Mouse (Mus musculus): ENCODE measurements at regions not wholly inside any gene's neighbourhood (a gene's known extent, or its start where the extent isn't known, plus 50 kb on each side); places are given as distances from the start of the nearest gene placed in this dataset.

- intact Hi-C loops (cut with DNase I): no loop called here
Measured at GRCm38 (mm10) chr12:110332616-110333154, 53.8 kb downstream of the Dio3 start.

GRCm38 (mm10) chr12:110334609-110335008 is 55.7 kb downstream of the Dio3 start:
- intact Hi-C loops (cut with DNase I): no loop called here
- no peak for DNase-seq

More at GRCm38 (mm10) chr12:110332616-110333154, 53.8 kb downstream of the Dio3 start:
- DNase-seq: no peak

DNA sequence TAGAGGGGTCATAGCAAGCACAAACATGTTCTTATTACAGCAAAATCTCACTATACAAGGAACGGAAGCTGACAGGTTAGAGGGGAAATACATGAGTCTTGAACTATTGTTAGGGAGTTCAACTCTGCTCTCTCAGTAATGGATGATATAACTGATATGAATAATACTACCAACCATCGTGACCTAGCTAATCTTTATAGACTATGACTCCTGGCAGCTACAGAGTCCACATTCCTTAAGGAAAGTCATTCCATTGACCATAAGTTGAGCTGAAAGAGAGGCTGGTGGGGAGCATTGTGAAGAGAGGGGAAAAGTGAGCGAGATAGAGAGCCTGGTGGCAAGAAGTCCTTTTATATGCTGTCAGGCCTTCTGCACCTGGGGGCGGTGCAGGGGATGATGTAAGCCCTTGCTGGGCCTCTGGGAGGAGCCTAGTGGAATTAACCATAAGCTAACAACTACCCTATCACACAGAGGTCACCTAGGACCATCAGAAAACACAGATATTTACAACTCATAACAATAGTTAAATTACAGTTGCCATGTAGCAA is 65.5 kb downstream of the Dio3 start:
- intact Hi-C loops (cut with DNase I): no loop called here
- no peak for DNase-seq

DNA sequence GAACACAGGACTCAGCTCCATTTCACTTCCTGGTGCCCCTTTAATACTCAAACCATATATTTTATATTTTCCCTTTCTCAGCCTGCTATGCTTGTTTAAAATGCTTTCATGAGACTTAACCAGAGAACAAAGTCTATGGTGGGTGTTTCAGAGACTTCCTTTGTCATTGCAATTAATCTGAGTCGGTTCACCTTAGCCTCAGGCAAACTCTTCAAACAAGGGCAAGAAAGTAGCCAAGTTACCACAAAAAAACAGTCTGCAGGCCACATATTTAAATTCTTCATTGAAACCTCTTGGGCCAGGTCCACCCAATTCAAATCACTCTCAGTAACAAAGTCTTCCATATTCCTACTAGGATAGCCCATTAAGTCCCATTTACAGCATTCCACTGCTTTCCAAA is 70.8 kb downstream of the Dio3 start:
- intact Hi-C loops (cut with DNase I): no loop called here
- DNase-seq: no peak

- DNase-seq: no peak
- intact Hi-C loops (cut with DNase I): no loop called here
Measured at GRCm38 (mm10) chr12:110355851-110356250, 77.0 kb downstream of the Dio3 start.

DNA sequence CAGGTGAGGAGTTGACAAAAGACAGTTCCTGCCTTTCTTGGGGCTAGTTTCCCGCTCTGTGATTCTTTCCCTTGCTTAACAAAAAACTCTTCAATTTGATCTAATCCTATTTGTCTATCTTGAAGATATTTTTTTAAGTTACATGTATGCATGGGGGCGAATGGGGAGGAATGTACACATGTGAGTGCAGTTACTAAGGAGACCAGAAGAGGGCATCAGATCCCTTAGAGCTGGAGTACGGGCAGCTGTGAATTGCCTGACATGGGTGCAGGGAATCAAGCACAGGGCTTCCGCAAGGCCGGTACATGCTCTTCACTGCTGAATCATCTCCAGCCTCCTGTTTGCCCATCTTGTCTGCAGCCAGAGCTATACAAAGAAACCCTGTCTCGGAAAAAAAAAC is 79.8 kb upstream of the Ppp2r5c start:
- intact Hi-C loops (cut with DNase I): no loop called here
- DNase-seq: no peak

DNA sequence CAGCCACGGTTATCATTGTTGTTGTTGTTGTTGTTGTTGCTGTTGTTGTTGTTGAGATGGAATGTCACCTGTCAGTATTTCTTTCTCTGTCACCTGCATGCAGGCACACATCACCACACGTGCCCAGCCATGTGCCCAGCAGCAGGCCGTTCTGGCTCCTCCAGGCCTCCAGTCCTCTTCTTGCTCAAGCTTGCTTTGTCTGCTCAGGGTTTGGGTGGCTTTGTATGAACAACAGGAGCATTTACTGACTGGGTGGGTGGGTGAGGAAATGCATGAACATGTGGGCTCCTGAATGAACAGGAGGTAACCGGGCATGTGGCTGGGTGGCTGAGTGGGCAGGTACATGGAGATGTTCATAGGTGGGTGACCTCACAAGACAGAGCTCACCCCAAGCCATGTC is 79.1 kb upstream of the Ppp2r5c start:
- intact Hi-C loops (cut with DNase I): no loop called here
- no peak for DNase-seq

GRCm38 (mm10) chr12:110371886-110372690 is 74.8 kb upstream of the Ppp2r5c start:
- no peak for DNase-seq
- intact Hi-C loops (cut with DNase I): loop anchor here (10.0 kb wide), 1 partner anchor 747 kb away; no protein-coding TSS in a partner anchor

GRCm38 (mm10) chr12:110372986-110373385 is 73.9 kb upstream of the Ppp2r5c start:
- DNase-seq: no peak
- intact Hi-C loops (cut with DNase I): loop anchor here (10.0 kb wide), 1 partner anchor 748 kb away; no protein-coding TSS in a partner anchor

DNA sequence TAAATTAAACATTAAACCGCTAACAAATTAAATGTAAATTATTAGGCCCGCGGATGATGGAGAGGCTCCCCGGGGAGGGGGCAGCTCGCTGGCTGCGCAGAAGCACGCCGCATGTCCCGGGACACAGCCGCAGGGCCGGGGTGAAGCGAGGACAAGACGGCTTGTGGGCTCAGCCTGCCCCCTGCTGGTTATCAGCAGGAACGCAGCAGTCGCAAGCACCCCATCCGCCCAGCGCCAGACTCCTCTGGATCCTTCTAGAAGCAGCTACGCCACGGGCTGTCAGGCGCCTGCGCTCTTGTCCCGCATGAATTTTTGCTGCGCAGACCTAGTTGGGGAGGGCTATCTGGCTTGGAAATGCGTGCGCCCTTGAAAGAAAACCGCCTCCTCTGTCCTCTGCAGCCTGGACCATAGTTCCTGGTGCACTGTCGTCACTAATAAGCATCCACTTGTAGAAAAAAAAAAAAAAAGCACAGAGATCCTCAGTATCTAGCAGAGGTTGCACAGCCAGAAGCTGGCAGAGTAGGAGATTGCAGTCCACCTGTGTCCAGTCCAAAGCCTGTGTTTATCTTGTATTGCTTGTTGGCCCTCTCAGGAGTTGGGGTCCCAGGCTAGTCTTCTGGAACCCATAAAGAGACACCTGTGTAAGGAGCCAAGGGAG is 73.4 kb upstream of the Ppp2r5c start:
- peak; percentile 86 for DNase-seq
- intact Hi-C loops (cut with DNase I): loop anchor here (10.0 kb wide), 1 partner anchor 749 kb away; no protein-coding TSS in a partner anchor

- no peak for DNase-seq
- intact Hi-C loops (cut with DNase I): loop anchor here (5.0 to 10.0 kb wide), 2 partner anchors 623 to 750 kb away; no protein-coding TSS in a partner anchor
Measured at GRCm38 (mm10) chr12:110375139-110375538, 71.8 kb upstream of the Ppp2r5c start.

DNA sequence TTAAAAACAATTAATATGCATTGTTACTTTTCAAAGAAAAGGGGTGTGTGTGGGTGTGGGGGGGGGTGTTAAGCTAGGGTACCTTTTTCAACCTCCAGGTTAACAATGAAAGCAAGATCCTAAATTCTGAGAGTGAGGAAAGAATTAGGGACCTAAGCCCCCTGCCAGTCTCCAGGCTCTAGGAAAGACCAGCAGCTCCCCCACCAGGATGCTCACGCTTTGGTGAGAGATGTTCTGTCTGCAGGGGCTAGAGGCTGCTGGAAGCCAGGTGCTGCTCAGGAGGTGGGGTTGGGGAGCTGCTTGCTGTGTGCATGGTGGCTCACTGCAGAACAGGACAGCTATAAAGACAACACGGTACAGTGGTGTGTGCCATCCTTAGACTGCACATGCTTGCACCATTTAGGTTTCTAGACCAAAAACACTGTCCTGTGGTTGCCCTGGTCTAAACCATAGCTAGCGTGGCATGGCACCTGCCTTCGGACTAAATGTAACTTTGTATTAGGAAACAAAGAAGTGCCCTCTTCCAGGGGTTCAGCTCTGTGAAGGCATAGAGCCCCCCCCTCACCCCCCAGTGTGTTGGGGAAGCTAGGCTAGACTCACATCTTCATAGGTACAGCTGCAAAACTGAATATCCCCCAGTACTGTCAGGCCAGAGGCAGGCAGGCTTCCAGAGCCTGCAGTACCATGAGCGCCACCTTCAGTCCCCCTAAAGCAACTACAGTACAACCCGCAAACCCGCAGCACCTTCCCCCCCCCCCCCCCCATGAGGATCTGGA is 70.7 kb upstream of the Ppp2r5c start:
- no peak for DNase-seq
- intact Hi-C loops (cut with DNase I): loop anchor here (5.0 to 10.0 kb wide), 2 partner anchors 624 to 751 kb away; no protein-coding TSS in a partner anchor

DNA sequence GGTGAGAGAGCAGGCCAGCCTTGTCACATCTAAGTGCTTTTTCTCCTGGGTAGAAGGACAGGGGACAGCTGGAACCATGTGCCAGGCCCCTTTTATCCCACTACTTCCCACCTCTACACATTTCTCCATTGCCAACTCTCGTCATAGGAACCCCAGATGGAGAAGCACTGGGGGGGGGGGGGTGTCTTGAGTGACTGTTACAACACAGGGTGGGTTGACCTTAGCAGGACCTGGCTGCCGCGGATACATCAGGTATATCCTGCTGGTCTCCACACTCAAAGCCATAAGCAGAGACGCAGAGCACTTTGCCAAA is 70.1 kb upstream of the Ppp2r5c start:
- intact Hi-C loops (cut with DNase I): loop anchor here (5.0 to 10.0 kb wide), 2 partner anchors 624 to 752 kb away; no protein-coding TSS in a partner anchor
- DNase-seq: no peak

GRCm38 (mm10) chr12:110377306-110377705 is 69.6 kb upstream of the Ppp2r5c start:
- DNase-seq: no peak

DNA sequence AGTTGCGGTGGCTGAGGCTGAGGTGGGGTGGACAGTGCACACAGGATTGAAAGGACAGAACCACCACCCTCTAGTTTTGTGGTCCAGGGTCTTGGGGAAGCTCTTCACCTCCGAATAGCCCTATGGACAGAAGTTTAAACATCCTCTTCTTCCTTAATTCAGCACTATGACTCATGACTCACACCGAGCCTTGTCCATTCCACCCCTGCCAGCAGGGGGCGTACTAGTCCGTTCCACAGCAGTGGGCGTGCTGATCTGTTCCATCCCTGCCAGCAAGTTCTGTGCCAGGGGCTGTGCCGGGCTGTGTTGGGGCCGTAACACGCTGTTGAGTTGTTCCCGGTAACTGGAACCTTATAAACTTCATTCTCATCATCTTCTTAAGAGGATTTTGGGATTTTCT is 69.2 kb upstream of the Ppp2r5c start:
- DNase-seq: peak; percentile 36
- intact Hi-C loops (cut with DNase I): loop anchor here (5.0 to 10.0 kb wide), 2 partner anchors 625 to 753 kb away; no protein-coding TSS in a partner anchor

More at GRCm38 (mm10) chr12:110377306-110377705, 69.6 kb upstream of the Ppp2r5c start:
- intact Hi-C loops (cut with DNase I): loop anchor here (5.0 to 10.0 kb wide), 2 partner anchors 625 to 753 kb away; no protein-coding TSS in a partner anchor

DNA sequence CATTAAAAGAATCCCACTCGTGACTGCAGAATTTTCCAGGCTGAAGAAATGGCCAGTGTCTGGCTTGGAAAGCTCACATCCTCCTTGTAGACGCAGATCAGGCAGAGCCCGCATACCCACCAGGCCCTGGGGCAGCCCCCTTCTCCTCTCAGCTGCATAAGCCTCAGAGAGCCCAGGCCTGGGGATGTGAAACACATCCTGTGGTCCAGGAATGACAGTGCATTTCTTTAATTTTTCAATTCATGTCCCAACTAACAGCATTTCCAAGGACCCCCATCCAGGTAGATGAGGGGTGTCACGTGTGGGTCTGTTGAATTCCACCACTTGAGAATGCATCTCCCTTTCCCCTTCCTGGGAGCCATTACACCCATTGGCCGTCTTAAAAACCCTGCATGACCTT is 68.6 kb upstream of the Ppp2r5c start:
- intact Hi-C loops (cut with DNase I): loop anchor here (5.0 to 10.0 kb wide), 2 partner anchors 626 to 754 kb away; no protein-coding TSS in a partner anchor
- DNase-seq: no peak

DNA sequence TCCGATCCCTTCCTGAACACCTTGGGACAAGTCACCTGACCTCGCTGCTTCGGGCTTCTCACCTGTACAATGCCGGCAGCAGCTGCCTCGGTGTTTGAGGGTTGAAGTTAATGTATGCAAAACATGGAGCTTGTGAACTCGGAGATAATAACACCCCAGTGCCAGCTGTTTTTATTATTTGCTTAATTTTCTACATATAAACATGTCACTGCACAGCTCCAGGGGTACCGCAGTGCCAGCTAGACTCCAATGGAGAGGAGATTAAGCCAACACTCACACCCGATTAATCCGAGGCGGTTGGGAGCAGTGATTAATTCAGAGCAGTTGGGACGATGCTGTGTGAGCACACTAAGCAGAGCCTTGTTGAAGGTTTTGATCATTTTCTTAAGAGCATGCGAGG is 67.2 kb upstream of the Ppp2r5c start:
- no peak for DNase-seq
- intact Hi-C loops (cut with DNase I): loop anchor here (5.0 to 10.0 kb wide), 2 partner anchors 627 to 755 kb away; no protein-coding TSS in a partner anchor

- intact Hi-C loops (cut with DNase I): no loop called here
Measured at GRCm38 (mm10) chr12:110380831-110381750, 65.8 kb upstream of the Ppp2r5c start.

GRCm38 (mm10) chr12:110385031-110385430 is 61.9 kb upstream of the Ppp2r5c start:
- DNase-seq: no peak
- intact Hi-C loops (cut with DNase I): no loop called here

More at GRCm38 (mm10) chr12:110380831-110381750, 65.8 kb upstream of the Ppp2r5c start:
- DNase-seq: no peak

All from left cerebral cortex, postnatal 4 days (tissue).